Mouse (Mus musculus) liver, postnatal 0 days (tissue): ENCODE measurements around the gene Ino80e.
"Not testable (repeated sequence)": the region's sequence is repeated elsewhere in the genome, so short reads cannot be mapped to it uniquely, and the experiment has no call there.

Experiments used
- CTCF ChIP-seq: sonication (generic); IDR thresholded peaks from 2 replicates; pipeline ENCODE4 v1.5.1; 2016; ENCODE audit warnings: antibody characterized with exemption, low read depth
- EP300 ChIP-seq: IDR thresholded peaks from 2 replicates; pipeline ENCODE4 v1.6.1; 2016; ENCODE audit warnings: antibody characterized with exemption, low read depth, mild to moderate bottlenecking

DNA sequence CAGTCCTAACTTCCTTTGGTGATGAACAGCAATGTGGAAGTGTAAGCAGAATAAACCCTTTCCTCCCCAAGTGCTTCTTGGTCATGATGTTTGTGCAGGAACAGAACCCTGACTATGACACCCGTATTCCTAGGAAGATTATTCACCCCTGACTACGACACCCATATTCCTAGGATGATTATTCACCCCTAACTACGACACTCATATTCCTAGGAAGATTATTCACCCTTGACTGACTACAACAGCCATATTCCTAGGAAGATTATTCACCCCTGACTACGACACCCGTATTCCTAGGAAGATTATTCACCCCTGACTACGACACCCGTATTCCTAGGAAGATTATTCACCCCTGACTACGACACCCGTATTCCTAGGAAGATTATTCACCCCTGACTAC, 37.6 kb upstream of the Ino80e start:
- TF ChIP-seq CTCF, EP300: not testable (repeated sequence)
